Mouse (Mus musculus) embryonic facial prominence, embryonic 11.5 days (tissue): Measurements from ENCODE around the gene Maml3. TPM values are rescaled to one million over a fixed set of nuclear protein-coding genes. Genes with fewer than 3 reads are reported as not detected.

Experiments
- ATAC-seq: fragments of 200-750 bp; cut with Nextera tagmentation; replicated peaks from 2 replicates; pipeline ENCODE4 v1.8.0; 2017; ENCODE audit warnings: low read depth; ENCODE audit not compliant: insufficient number of reproducible peaks, low FRiP score, low TSS enrichment
- DNase-seq: peaks from one replicate; pipeline ENCODE4 v3.0.0-alpha.2; 2015; ENCODE audit warnings: low spot score
- H3K27ac ChIP-seq: fragments of 300-500 bp; sonication (generic); replicated peaks from 2 replicates; pipeline ENCODE4 v1.5.1; 2014; ENCODE audit warnings: mild to moderate bottlenecking, low read depth, low read length, control low read depth
- H3K27me3 ChIP-seq: fragments of 300-500 bp; sonication (generic); 2 replicates; pipeline ENCODE4 v1.6.1; 2014; ENCODE audit warnings: mild to moderate bottlenecking, low read length, moderate library complexity, mixed read lengths; ENCODE audit not compliant: control insufficient read depth, insufficient read depth
- H3K36me3 ChIP-seq: fragments of 300-500 bp; sonication (generic); replicated peaks from 2 replicates; pipeline ENCODE4 v1.6.1; 2014; ENCODE audit warnings: low read depth, mild to moderate bottlenecking, low read length, moderate library complexity, mixed read lengths; ENCODE audit not compliant: control insufficient read depth, insufficient read depth
- H3K4me1 ChIP-seq: fragments of 300-500 bp; sonication (generic); 2 replicates; pipeline ENCODE4 v1.6.1; 2014; ENCODE audit warnings: low read length, mixed read lengths; ENCODE audit not compliant: control insufficient read depth, insufficient read depth
- H3K4me2 ChIP-seq: fragments of 300-500 bp; sonication (generic); 2 replicates; pipeline ENCODE4 v1.6.1; 2014; ENCODE audit warnings: low read depth, mild to moderate bottlenecking, control low read depth, low read length, moderate library complexity
- H3K4me3 ChIP-seq: fragments of 300-500 bp; sonication (generic); 2 replicates; pipeline ENCODE4 v1.5.1; 2014; ENCODE audit warnings: low read depth, low read length, control low read depth
- H3K9ac ChIP-seq: fragments of 300-500 bp; sonication (generic); replicated peaks from 2 replicates; pipeline ENCODE4 v1.6.1; 2014; ENCODE audit warnings: mild to moderate bottlenecking, control low read depth, low read length
- H3K9me3 ChIP-seq: fragments of 300-500 bp; sonication (generic); replicated peaks from 2 replicates; pipeline ENCODE4 v1.6.1; 2016; ENCODE audit warnings: mild to moderate bottlenecking, low read length, inconsistent platforms, mixed read lengths; ENCODE audit not compliant: control insufficient read depth
- WGBS: fragments of 180-500 bp; shearing (Covaris S2); extraction: QIAGEN DNeasy Blood & Tissue Kit; methylation state at CpG from one replicate; pipeline ENCODE4 v1.1.7; 2014; 5-methylcytosine and 5-hydroxymethylcytosine counted together
- polyA plus RNA-seq: library from polyadenylated mRNA; unstranded; fragments of >200 nt; fragmentation: Nextera tagmentation; extraction: Ambion mirVana; gene quantifications from 2 replicates; pipeline ENCODE4 v1.2.1, GENCODE M21; 2014

Maml3 gene
- polyA plus RNA-seq, 1 experiment from 2014 or later = 4.4 TPM

DNA sequence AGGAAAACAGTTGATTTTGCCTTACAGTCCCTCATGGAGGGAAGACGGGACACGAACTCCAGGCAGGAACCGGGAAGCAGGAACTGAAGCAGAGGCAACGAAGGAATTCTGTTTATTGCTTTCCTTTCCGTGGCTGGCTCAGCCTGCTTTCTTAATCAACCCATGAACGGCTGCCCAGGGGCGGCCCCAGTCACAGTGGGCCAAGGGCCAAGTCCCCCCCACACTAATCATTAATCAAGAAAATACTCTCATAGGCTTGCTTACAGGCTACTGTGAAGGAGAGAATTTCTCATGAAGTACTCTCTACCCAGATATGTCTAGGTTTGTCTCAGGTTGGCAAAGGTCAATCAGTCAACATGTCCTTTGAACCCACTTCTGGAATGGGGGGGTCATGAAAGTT lies 14.3 kb upstream of the Maml3 start:
- H3K4me1 ChIP-seq = no peaks in the 10 kb centered on the region
- no peaks in the 10 kb centered on the region for H3K36me3 ChIP-seq
- no peak overlapping the region for H3K4me3 ChIP-seq
- WGBS = 91% methylated on average over 7 of the region's 7 CpGs
- H3K9ac ChIP-seq = no peak overlapping the region
- ATAC-seq = no peak
- H3K9me3 ChIP-seq = no peaks in the 10 kb centered on the region
- H3K27ac ChIP-seq = no peak overlapping the region
- DNase-seq = no peak
- no peaks in the 10 kb centered on the region for H3K27me3 ChIP-seq
- no peak overlapping the region for H3K4me2 ChIP-seq

DNA sequence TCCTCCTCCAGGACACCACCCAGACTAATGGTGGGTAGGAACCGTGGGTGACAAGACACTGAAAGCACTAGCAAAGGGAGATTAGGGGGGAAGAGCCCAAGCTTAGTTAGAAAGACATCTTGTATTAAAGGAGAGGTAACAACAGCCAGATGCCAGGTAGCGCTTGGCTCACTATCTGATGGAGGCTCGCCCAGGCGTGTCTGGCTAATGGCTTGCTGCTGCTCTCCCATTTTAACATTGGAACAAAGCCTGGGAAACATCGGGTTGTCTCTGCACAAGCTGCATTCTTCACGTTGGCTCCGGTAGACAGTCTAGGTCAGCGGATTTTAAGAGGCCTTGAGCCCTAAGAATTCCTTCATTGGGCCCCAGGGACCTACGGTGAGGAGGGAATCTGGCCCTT lies 10.5 kb upstream of the Maml3 start:
- 79% methylated on average over 9 of the region's 9 CpGs for WGBS
- ATAC-seq = no peak

DNA sequence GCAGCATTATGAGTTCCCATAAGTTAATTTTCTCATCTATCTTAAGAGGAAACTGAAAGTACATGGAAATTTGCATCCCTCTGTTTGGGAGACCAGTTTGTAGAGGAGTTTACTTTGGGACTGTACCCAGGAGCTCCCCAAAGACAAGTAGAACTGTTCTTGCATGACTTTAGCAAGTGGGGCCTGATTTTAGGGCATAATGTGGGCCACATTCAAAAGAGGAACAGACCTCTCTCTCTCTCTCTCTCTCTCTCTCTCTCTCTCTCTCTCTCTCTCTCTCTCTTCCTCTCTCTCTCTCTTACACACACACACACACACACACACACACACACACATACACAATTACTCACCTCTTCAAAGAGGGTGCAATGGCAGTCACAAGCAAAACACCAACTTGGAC lies 3.2 kb upstream of the Maml3 start:
- no peak for ATAC-seq
- Histone ChIP-seq H3K9me3 (no peaks in the 10 kb centered on the region), H3K36me3 (no peaks in the 10 kb centered on the region), H3K9ac (no peak overlapping the region), H3K4me1 (no peaks in the 10 kb centered on the region), H3K4me2 (no peak overlapping the region), H3K27ac (no peak overlapping the region), H3K4me3 (no peak overlapping the region), H3K27me3 (no peaks in the 10 kb centered on the region)
- no peak for DNase-seq

More for the DNA sequence above, 10.5 kb upstream of the Maml3 start:
- no peaks in the 10 kb centered on the region for H3K9me3 ChIP-seq
- H3K4me1 ChIP-seq = no peaks in the 10 kb centered on the region
- H3K27ac ChIP-seq = no peak overlapping the region
- no peaks in the 10 kb centered on the region for H3K36me3 ChIP-seq
- H3K4me2 ChIP-seq = no peak overlapping the region
- H3K27me3 ChIP-seq = no peaks in the 10 kb centered on the region
- H3K4me3 ChIP-seq = no peak overlapping the region
- H3K9ac ChIP-seq = no peak overlapping the region
- DNase-seq = no peak

DNA sequence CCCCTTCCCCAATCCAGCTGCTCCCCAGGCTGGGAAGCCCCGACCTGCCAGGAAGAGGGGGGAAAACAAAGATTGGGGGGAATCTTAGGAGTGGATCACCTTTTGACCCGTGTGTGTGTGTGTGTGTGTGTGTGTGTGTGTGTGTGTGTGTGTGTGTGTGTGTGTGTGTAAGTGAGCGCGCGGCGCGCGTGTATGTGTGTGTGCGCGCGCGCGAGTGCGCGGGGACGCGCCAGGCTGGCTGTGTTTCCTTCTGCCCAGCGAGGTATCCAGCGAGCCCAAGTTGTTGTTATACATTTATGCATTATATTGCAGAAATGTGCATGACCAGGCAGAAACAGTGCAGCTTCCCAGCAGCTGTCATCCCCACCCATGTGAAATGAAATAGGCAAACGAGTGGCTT lies 280 bp upstream of the Maml3 start:
- Histone ChIP-seq H3K9me3 (no peaks in the 10 kb centered on the region), H3K4me1 (no peaks in the 10 kb centered on the region), H3K9ac (peak overlapping the region; percentile 97), H3K4me3 (peak overlapping the region; percentile 86), H3K4me2 (peak overlapping the region; percentile 90), H3K36me3 (no peaks in the 10 kb centered on the region), H3K27ac (peak overlapping the region; percentile 81), H3K27me3 (no peaks in the 10 kb centered on the region)
- under 1% methylated on average over 19 of the region's 20 CpGs for WGBS
- no peak for ATAC-seq
- DNase-seq = no peak

GRCm38 (mm10) chr3:52104208-52104607 lies 668 bp downstream of the Maml3 start:
- under 1% methylated on average over 16 of the region's 16 CpGs for WGBS
- no peaks in the 10 kb centered on the region for H3K36me3 ChIP-seq
- no peaks in the 10 kb centered on the region for H3K27me3 ChIP-seq
- H3K4me1 ChIP-seq = no peaks in the 10 kb centered on the region
- H3K9me3 ChIP-seq = no peaks in the 10 kb centered on the region
- peak overlapping the region; percentile 86 for H3K4me3 ChIP-seq
- peak overlapping the region; percentile 97 for H3K9ac ChIP-seq
- H3K4me2 ChIP-seq = peak overlapping the region; percentile 90
- ATAC-seq (no peak), DNase-seq (no peak)
- H3K27ac ChIP-seq = peak overlapping the region; percentile 99

- DNase-seq = peak; percentile 59
- peak overlapping the region; percentile 86 for H3K4me3 ChIP-seq
- no peaks in the 10 kb centered on the region for H3K9me3 ChIP-seq
- H3K27me3 ChIP-seq = no peaks in the 10 kb centered on the region
- H3K4me1 ChIP-seq = no peaks in the 10 kb centered on the region
- WGBS = under 1% methylated on average over 55 of the region's 55 CpGs
- peak overlapping the region; percentile 99 for H3K27ac ChIP-seq
- peak overlapping the region; percentile 90 for H3K4me2 ChIP-seq
- no peak for ATAC-seq
- H3K9ac ChIP-seq = peak overlapping the region; percentile 97
- H3K36me3 ChIP-seq = no peaks in the 10 kb centered on the region
These were observed 1.2 kb downstream of the Maml3 start for GRCm38 (mm10) chr3:52103531-52104181.

DNA sequence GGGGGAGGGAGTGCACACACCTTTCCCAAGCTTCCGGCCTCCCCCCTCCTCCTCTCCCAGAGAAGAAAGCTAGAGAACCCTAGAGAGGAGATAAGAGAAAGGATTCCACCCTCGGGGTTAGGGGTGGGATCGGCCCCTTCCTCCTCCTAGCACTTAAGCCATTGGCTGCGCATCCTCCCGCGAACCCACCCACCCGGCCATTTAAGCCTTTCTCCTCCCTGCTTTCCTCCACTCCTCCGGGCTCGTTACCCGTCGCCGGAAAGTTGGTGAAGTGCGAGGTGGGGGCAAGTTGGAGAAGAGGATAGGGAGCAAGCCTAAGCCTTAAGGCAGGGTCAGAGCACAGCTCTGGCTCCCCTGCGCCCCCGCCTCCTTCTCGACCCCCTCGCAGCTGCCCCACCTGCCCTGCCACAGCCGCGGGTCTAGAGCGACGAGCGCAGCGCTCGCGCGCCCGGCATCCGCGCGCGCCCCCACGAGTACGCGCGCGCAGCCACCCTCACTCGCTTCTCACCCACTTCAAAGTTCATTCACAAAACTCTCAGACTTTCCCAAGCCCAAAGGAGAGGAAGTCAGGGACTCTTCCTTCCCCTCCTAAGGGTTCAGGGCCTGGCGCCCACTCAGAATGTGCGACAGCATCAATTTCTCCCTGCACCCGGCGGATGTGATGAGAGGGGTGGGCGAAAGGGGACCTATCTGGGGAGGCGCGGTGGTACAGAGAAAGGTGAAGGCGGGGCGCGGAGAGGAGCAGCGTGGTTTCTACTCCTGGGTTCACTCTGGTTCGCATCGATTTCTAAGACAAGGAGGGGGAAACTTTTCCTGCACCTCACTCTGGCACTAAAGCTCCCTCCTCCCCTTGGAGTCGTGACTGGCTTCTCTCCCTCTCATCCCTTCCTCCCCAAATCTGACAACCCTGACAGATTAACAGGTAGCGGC lies 2.0 kb downstream of the Maml3 start:
- ATAC-seq = peak; percentile 78
- Histone ChIP-seq H3K36me3 (no peaks in the 10 kb centered on the region), H3K9ac (peak overlapping the region; percentile 97), H3K27ac (peak overlapping the region; percentile 99), H3K27me3 (no peaks in the 10 kb centered on the region), H3K4me1 (no peaks in the 10 kb centered on the region), H3K4me2 (peak overlapping the region; percentile 90), H3K9me3 (no peaks in the 10 kb centered on the region), H3K4me3 (peak overlapping the region; percentile 86)
- under 1% methylated on average over 52 of the region's 52 CpGs for WGBS
- DNase-seq = peak; percentile 91
